Mouse (Mus musculus) megakaryocyte progenitor cell, adult 5-6 weeks (primary cell): ENCODE measurements at regions not wholly inside any gene's neighbourhood (a gene's known extent, or its start where the extent isn't known, plus 50 kb on each side); places are given as distances from the start of the nearest gene placed in this dataset.
"Not testable (repeated sequence)": the region's sequence is repeated elsewhere in the genome, so short reads cannot be mapped to it uniquely, and the experiment has no call there.

ENCODE experiments used
- ATAC-seq: replicated peaks from 2 replicates; pipeline ENCODE4 v1.8.0; 2016; ENCODE audit warnings: mild to moderate bottlenecking, moderate TSS enrichment, inconsistent platforms; ENCODE audit not compliant: poor library complexity

DNA sequence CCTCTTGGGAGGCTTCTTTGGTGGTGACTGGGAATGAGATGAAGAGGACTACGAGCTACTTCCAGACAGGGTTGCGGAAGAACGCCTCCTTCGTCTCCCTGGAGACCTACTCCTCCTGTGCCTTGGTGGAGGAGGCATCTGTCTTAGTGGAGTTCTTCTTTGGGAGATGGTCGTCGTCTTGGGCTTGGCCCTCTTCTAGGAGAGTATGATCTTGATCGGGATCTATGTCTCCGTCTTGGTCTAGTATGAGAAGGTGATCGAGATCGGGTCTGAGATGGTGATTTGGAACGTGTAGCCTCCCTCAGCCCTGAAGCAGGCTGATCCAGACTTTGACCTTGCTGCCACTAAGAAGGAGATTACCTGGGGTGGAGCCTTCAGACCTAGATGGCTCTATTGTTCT, 276.3 kb downstream of the 1810013L24Rik start:
- ATAC-seq: no peak

DNA sequence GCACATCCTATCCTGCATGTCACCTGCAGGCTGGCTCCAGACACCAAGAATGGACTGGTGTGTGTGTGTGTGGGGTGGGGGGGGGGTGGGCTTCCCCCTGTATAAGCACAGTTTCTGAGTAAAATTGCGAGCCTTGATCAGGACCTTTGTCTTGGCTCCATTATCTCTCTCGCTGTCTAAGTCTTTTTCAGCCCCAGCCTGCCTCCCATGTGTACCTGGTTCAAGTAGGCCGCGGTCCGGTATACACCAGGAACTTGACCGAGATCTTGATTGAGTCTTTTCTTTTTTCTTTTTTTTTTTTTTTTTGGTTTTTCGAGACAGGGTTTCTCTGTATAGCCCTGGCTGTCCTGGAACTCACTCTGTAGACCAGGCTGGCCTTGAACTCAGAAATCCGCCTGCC, 276.8 kb downstream of the 1810013L24Rik start:
- not testable (repeated sequence) for ATAC-seq

DNA sequence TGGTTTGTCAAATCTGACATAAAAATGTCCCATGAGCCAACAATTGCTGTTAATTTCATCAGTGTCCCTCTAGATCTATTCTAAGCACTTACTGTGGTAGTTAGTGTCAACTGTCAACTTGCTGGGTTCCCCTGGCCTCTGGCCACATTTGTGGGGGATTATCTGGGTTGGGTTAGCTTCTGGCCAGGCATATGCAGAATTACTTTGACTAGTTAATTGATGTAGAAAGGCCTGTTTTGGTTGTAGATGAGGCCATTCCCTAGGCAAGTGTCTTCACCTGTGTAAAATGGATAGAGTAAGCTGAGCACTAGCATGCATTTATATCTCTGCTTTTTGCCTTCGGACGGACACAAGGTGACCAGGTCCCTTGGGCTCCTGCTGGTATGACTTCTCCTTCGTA, 283.9 kb downstream of the 1810013L24Rik start:
- ATAC-seq: no peak

DNA sequence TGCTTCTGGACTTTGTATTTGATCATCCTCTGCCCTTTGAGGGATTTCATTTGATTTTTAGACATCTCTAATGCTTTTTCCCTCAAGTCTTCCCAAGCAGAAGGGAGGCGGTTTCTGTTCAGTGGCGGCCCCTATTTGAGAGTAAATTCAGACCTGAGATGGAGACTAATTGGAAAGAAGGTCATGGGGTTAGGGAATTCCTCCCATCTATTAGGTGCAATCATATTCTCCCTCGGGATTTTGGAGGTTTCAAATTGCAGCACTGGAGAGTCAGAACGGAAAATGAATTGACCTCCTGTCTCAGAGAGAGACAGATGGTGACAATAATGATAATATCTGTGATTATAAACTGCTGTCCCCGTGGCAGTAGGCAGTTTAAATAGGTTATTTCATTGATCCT, 285.6 kb downstream of the 1810013L24Rik start:
- ATAC-seq: no peak

DNA sequence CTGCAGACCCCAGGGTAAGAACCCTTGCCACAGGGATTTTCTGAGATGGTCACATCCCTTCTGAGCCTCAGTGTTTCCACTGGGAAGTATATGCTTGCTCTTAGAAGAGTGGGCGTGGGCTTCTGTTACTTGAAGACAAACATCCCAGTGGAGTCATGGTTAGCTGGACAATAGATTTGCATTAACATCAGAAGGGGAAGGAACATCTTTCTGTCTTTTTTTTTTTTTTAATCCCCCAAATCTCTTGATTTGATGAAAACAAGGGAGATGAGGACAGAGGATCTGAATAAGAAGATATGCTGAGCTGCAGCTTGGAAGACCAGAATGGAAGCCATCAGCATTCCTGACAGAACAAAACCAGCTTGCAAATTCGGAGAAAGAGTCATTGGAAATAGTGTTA, 291.7 kb downstream of the 1810013L24Rik start:
- ATAC-seq: no peak

DNA sequence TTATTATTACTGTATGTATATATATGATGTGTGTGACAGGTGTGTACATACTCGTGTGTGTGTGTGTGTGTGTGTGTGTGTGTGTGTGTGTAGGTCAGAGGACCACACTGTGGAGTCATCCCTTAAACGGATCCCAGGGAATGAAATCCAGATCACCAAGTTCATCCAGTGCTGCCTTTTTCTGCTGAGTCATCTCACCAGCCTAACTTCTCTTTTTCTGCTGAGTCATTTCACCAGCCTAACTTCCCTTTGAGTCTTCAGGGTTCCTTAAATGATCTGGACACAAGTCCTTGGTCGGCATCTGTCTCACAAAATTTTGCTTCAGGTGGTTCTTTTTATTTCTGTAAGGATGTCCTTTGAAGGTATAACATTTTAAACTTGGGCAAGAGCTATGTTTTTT, 302.2 kb downstream of the 1810013L24Rik start:
- ATAC-seq: 0 out of 2 replicates have a peak, but pooled peaks have one; percentile 34

DNA sequence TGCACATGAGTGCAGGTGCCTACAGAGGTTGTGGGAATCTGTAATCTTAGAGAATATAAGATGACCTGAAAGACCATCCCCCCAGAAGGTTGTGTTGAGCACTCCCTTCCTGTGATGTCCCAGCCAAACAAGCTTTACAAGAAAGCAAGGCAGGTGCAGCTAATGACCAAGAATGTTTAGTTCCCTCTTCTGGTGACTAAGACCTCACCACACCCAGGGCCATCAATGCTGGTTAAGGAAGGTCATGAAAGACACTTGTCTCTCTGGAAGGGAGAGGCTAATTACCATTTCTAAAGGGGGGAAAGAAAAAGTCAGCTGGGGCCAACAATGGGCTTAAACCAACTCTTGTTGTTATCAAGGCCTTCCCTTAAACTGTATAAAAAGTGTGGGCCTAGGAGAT, 302.9 kb downstream of the 1810013L24Rik start:
- no peak for ATAC-seq

DNA sequence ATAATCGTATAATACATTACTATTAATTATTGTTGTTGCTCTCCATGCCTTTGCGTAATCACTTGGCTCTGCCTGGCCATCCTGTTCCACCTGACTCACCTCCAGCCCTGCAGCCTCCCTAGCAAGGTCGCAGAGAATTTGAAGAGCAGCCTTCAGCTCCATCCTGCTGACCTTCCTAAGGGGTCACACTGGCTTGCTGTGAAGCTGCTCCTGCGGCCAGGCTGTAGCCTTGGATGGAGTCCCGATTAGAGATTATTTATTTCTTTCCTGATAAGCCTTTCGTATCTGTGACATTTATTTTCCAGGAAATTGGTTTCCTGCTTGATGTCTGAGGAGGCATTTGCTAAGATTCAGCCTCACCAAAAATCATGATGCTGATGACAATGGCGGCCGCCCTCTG, 305.5 kb downstream of the 1810013L24Rik start:
- no peak for ATAC-seq

DNA sequence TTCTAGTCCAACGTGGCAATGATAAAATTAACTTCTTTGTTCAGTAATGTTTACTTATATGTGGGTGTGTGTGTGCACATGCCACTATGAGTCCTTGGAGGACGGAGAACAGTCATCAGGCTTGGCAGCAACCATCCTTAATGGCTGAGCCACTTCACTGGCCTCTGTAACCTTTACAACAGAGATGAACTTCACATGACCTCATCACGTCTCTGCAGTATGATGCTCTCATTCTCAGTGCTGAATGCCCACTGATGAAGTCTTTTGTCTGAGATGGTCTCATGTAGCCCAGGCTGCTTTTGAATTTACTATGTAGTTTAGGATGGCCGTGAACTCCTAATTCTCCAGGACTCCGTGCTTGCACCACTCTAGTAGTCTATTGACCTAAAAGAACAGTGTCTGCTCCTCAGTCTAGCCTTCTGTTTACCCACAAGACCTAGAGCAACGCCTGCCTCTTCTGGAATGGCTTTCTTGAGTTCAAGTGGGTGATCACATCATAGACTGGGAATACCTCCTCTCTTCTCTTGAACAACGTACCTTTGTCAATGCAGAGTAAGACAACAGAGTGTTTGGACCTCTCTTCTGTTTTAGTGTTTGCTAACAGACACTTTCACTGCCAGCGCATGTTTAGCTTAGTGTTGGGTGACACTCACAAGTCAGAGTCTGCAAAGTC, 308.8 kb downstream of the 1810013L24Rik start:
- ATAC-seq: no peak

DNA sequence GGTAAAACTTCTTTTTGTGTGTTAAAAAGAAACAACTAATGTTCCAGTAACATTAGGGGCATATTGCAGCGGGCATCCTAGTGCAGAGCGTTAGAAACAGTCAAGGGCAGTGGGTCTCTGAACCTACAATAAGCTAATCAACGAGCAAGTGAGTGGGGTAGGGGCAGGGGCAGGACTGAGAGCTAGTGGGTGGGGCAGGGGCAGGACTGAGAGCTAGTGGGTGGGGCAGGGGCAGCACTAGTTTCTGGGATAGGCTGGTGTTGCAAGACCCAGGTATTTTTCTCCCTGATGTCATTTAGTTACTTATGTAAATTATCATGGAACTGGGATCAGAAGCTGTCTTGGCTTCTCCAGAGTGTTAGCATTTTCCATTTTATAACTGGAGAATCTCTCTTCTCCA, 309.5 kb downstream of the 1810013L24Rik start:
- ATAC-seq: no peak

DNA sequence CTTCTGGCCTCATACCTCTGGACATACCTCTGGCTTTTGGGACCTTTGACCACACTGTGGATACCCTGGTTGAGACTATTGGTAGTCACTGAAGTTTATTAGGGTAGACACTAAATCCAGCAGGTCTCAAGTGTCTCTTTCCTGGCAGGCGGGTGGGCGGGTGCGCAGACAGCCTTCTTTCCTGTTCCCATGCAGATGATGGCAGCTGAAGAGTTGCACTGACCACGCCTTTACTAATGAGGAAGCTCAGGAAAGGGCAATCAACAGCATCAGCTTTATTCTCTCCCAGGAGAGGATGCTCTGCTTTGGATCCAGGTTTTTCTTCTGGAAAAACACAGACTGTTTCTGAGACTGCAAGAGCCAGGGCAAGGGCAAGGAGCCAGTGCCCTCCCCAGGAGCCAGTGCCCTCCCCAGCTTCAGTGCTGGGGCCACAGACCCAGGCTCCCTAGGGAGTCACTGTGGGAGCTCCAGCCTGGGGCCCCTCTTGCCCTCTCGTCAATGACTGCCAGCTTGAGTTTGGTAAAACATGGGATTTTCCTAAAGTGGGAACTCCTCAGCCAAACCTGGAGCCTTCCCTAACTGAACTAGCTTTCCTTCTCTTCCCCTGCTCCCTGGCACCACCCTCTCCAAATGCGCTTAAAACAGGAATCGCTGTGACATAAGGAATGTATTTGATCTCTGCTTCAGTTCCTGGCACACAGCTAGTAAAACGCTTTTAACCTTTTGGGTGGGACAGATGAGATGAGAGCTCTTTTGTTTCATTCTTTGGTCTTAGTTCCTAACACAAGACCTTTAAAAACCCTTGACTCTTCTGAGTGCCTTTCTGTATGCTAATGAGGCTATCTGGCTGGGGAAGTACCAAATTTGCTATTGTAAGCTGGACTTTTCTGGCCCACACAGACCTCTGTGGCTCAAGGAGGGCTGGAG, 319.6 kb downstream of the 1810013L24Rik start:
- ATAC-seq: no peak

DNA sequence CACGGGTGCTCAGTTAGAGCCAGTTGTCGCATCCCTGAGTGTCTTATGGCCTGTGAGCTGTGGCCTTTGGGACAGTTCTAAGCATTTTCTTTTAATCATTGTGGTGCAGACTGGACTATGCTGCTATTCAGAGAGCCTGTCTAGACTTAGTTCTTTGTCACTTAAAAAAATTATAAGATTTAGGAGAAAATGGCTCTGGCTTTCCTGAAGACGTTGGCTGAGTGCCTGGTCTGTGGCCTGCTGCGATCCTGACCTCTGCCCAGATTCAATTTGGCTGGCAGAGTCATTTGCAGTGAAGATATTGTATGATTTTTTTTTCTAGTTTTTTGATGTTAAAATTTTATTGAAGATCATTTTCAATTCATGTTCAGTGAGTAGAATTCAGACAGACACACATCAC, 322.0 kb downstream of the 1810013L24Rik start:
- no peak for ATAC-seq

DNA sequence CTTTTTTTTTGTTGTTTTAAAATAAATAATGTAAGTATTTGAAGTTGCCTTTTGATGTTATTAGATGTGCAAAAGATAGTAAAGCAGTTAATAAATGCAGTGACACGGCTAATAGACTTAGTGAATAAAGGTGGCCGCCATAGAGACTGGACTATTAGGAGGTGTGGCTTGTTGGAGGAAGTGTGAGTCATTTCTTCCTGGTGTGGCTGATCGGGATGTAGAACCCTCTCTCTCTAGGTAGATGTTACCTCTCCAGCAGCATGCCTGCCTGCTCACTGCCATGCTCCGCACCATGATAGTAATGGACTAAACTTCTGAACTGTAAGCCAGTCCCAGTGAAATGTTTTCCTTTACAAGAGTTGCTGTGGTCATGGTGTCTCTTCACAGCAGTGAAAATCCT, 323.6 kb downstream of the 1810013L24Rik start:
- ATAC-seq: no peak

DNA sequence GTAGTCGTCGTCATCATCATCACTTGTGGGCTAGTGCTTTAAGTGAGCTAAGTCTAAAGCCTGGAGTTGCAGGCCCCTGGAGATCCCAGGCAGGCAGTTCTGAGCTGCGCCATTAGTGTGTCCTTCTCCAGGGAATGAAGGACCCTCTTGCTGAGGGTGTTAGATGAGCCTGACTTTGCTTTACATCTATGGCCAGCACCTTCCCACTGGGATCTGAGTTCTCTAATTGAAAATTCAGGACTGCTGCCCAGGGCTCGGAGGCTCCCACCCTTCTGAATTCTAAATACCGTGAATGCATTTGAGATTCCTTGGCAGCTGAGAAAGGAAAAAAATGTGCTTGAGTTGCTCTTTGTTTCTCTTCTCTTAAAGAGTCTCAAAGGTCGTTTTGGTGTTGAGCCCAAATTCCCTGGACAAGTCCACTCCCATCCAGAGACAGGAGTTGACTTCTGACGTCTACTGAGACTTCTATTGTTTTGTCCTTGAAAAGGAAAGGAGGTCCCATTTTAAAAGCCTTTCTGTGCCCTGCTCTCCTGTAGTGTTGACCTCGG, 335.9 kb downstream of the 1810013L24Rik start:
- ATAC-seq: no peak

DNA sequence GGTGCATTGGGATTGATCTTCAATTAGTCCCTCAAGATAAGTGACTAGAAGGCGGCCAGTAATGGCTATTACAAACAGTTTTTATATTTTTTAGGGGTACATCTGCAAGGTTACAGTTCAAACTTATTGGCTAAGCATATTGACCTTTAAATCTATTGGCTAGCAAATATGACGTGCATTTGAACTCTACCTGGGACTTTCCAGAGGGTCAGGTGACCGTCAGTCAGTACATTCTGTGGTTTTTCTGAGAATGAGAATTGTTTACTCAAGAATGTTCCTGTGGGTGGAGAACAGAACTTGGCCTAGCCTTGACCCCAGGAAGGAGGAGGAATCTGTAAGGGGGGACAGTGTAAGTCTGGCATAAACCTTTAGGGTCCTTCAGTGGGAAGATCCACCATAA, 346.5 kb downstream of the 1810013L24Rik start:
- no peak for ATAC-seq

DNA sequence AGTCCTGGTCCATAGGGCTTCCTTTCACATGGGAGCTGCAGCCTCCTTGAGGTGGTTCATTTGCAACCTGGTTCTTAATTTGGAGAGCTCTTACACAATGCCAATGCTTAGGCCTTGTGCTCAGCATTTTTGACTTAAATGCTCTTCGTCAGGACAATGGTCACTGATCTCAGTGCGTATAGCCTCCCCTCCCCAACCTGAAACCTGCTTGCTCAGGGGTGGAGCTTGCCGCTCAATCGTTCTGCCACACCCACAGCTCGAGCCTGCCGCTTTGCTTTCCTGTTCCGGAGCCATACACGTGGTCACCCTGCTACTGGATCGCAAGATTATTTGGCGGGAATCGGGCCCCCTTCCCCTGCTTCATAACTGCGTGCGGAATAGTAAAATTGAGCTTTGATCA, 365.9 kb downstream of the 1810013L24Rik start:
- no peak for ATAC-seq

DNA sequence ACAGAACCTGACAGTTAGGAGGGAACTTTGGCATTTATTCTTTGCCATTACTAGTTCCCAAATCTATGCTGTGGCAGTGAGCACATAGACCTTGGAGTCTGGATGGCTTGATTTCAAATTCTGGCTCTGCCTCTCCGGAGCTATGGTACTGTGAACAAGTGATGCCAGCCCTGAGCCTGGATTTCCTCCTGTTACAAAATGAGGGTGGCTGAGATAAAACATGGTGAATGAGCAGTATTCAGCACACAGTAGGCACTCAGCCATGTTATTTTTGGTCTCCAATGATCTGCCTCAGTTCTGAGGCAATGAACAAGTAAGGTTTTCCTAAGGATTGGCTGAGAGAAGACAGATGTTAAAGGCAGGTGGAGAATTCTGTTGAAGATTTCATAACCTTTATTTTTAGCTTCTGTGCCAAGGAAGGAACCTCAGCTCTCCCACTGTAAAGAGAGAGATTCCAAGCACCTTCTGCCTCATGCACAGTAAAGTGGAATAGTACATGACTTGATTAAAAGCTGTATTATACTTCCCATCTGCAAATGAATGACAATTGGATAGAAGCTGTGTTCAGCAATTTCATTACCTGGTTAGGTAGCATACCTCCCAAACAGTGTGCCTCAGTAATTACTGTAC, 369.1 kb downstream of the 1810013L24Rik start:
- ATAC-seq: no peak

DNA sequence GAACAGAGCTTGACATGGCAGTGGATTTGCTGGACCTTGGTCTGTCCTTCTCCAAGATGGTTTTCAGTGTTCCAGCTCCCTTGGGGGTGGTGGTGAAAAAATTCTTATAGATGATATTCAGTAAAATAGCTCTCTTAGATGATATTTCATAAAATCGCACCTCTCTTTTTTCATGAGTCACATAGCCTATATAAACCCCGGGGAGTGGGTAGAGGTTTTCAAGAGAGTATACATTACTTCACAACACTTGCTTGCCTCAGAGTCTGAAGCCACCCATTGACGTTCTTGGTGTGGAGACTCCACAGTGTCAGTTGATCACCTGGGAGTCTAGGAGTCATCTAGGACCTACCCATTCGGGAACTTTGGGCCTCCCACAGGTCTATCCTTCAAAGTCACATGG, 378.7 kb downstream of the 1810013L24Rik start:
- ATAC-seq: no peak

DNA sequence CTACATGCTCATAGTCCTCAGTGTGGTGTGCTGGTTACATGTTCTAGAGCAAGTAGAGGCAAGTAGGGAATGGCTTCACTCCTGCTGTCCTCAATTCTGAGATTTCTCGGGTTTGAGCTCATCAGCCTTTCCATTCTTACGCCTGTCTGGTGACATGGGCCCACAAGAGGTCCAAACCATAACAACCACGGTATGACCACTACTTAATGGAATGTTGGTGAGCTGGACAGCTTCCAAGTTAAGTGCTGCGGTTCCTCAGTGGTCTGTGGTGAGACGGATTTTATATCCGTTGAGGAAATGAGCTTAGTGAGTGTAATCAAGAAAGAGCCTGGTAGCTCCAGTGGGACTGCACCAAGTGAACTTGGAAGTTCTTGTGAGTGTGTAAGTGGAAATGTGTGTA, 381.6 kb downstream of the 1810013L24Rik start:
- no peak for ATAC-seq

DNA sequence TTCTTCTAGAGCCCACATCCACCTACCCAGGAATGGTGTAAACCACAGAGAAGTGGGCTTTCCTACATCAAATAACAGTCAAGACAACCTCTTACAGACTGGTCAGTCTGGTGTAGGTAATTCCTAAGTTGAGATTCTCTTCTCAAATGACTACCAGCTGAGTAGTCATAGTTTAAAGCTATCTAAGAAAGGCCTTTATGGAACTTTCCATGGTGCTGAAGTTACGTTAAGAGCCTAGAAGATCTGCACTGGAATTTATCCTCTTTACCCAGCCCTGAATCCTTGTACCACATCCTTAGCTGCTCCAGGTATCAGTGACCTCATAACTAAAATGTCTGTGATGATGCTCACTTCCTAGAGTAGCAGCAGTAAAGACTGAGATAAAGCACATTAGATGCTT, 385.2 kb downstream of the 1810013L24Rik start:
- ATAC-seq: no peak

DNA sequence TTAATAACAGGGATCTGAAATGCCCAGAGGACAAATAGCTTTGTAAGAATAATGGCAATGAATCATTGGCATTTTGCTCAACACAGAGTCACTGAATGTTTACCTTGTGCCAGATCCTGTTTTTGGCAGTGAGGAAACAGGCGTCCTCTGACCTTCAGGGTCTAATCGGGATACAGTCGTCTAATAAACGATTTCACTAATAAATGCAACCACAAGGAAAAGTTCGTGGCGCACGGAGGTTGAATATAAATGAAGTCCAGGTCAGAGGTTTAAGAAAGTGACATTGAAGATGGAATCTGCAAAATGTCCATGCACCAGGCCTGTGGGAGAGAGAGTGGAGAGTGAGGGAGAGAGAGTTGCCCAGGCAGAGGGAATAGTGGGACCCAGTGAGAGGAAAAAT, 387.5 kb downstream of the 1810013L24Rik start:
- no peak for ATAC-seq

DNA sequence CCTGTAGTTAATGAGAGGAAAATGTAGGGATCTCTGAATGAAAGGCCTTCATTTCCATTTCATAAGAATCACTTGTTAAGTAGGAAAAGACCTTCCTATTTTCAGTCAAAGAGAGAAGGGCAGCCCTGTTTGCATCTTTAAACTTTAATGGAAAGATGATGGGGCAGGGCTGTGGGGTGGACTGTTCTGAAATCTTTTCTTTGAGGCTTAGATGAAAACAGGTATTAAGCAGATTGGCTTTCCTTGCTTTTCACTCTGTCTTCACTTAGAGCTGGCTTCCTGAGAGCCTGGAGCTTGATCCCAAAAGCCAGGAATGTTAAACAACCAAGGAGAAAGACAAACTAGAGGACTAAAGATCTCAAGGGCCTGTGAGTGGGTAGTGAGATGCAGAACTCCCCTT, 400.3 kb downstream of the 1810013L24Rik start:
- ATAC-seq: no peak
